11 mouse cellular contexts compared by ENCODE assay signal in the genomic region with DNA sequence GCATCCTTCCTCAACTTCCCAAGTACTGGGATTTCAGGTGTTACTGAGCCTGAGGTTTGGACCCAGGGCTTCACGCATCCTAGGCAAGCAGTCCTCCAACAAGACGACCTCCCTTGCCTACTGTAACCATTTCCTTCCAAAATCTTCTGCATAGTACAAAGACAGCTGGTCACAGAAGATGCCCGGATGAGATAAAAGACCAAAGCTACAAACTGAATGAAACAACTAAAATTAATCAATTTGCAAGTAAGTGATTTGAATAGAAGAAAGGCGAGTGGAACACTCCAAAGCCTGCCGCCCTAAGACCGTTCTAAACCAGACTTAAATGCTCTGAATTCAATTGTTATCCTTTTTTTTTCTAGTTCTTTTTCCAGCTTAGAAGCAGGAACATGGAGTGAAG. TPM values are rescaled to one million over a fixed set of nuclear protein-coding genes. Genes with fewer than 3 reads are reported as not detected.
A peak's percentile ranks its signal among the peaks of the same experiment; 100 is the strongest.
DNase-seq lines count a peak whose midpoint lies in the region; ATAC-seq and TF ChIP-seq lines count a peak whose summit lies in the region.
"Had no signal": no experiment of that assay in that cellular context is flagged by ENCODE, and none has a peak within 500 bp of the region (broad histone marks: within the 10 kb centered on the region; RNA-seq: fewer than 3 reads in every experiment).

No protein-coding gene starts in this region.

- ATAC-seq in liver, embryonic 11.5 days (replicated peaks; ENCODE audit: low FRiP score) = no peak
- no peak for ATAC-seq in liver, embryonic 15.5 days (ENCODE audit: insufficient read depth)

- peak overlapping the region; percentile 79; the same call in 1 of the 2 replicates for H3K27ac ChIP-seq in heart, embryonic 10.5 days
- H3K27ac ChIP-seq in liver, embryonic 11.5 days (ENCODE audit: low read depth, low read length) = peak overlapping the region; percentile 99
- H3K27ac ChIP-seq in liver, embryonic 15.5 days (replicated peaks) = peak overlapping the region; percentile 92
- peak overlapping the region; percentile 60 for H3K27ac ChIP-seq in small intestine, adult 2 months (ENCODE audit: insufficient read depth, low read depth, low read length)
- H3K27ac ChIP-seq: limb, embryonic 10.5 days; neural tube, embryonic 12.5 days had no signal

- peak overlapping the region; percentile 61 for H3K4me2 ChIP-seq in liver, embryonic 11.5 days
- peak overlapping the region; percentile 60 for H3K4me2 ChIP-seq in liver, embryonic 15.5 days

- peaks cover 20% of the 10 kb centered on the region for H3K27me3 ChIP-seq in heart, embryonic 10.5 days (ENCODE audit: insufficient read depth, poor library complexity, severe bottlenecking)
- H3K27me3 ChIP-seq in liver, embryonic 11.5 days (replicated peaks; ENCODE audit: control insufficient read depth, insufficient read depth, low read length) = no peaks in the 10 kb centered on the region
- H3K27me3 ChIP-seq in liver, embryonic 15.5 days = no peaks in the 10 kb centered on the region
- H3K27me3 ChIP-seq in small intestine, adult 2 months (ENCODE audit: control insufficient read depth, insufficient read depth, low read length) = no peaks in the 10 kb centered on the region

- peaks cover 53% of the 10 kb centered on the region for H3K4me1 ChIP-seq in heart, embryonic 10.5 days
- H3K4me1 ChIP-seq in liver, embryonic 11.5 days (replicated peaks; ENCODE audit: control insufficient read depth, insufficient read depth, low read length) = peaks cover 68% of the 10 kb centered on the region
- H3K4me1 ChIP-seq in liver, embryonic 15.5 days (replicated peaks) = peaks cover 96% of the 10 kb centered on the region
- H3K4me1 ChIP-seq in small intestine, adult 2 months (ENCODE audit: control insufficient read depth, insufficient read depth, insufficient read length, low read length) = peaks cover 15% of the 10 kb centered on the region

- H3K36me3 ChIP-seq in heart, embryonic 10.5 days = no peaks in the 10 kb centered on the region
- no peaks in the 10 kb centered on the region for H3K36me3 ChIP-seq in liver, embryonic 11.5 days (ENCODE audit: control insufficient read depth, insufficient read depth, low read length)
- H3K36me3 ChIP-seq in liver, embryonic 15.5 days (replicated peaks) = no peaks in the 10 kb centered on the region
- no peaks in the 10 kb centered on the region for H3K36me3 ChIP-seq in small intestine, adult 2 months (ENCODE audit: control insufficient read depth, insufficient read depth, low read length)
- H3K36me3 ChIP-seq: limb, embryonic 10.5 days; neural tube, embryonic 12.5 days had no signal

- 0 out of 2 replicates have a peak overlapping the region, but pooled peaks have one; percentile 22 for H3K9ac ChIP-seq in liver, embryonic 11.5 days (ENCODE audit: low read depth, low read length)
- H3K9ac ChIP-seq in liver, embryonic 15.5 days = no peak overlapping the region
- H3K9ac ChIP-seq: neural tube, embryonic 12.5 days had no signal

- peak overlapping the region; percentile 33; the same call in 1 of the 2 replicates for H3K4me3 ChIP-seq in heart, embryonic 10.5 days
- H3K4me3 ChIP-seq in liver, embryonic 11.5 days (ENCODE audit: low read depth, low read length) = peak overlapping the region; percentile 26; the same call in 1 of the 2 replicates
- H3K4me3 ChIP-seq in liver, embryonic 15.5 days (replicated peaks) = peak overlapping the region; percentile 35; the same call in 1 of the 2 replicates
- H3K4me3 ChIP-seq in small intestine, adult 2 months (ENCODE audit: low read depth, low read length) = no peak overlapping the region
- H3K4me3 ChIP-seq: neural tube, embryonic 12.5 days had no signal

- H3K9me3 ChIP-seq in heart, embryonic 10.5 days = no peaks in the 10 kb centered on the region
- H3K9me3 ChIP-seq in liver, embryonic 11.5 days (ENCODE audit: control insufficient read depth, low read length) = no peaks in the 10 kb centered on the region
- H3K9me3 ChIP-seq in liver, embryonic 15.5 days (replicated peaks) = no peaks in the 10 kb centered on the region
- H3K9me3 ChIP-seq: limb, embryonic 10.5 days; neural tube, embryonic 12.5 days had no signal

- 44% methylated on average over 6 of the region's 6 CpGs for WGBS in heart, embryonic 10.5 days
- 46% methylated on average over 6 of the region's 6 CpGs for WGBS in liver, embryonic 11.5 days
- WGBS in liver, embryonic 15.5 days (ENCODE audit: insufficient replicate concordance) = 34% methylated on average over 6 of the region's 6 CpGs
- 56% methylated on average over 6 of the region's 6 CpGs for WGBS in small intestine, adult 2 months

- DNase-seq in heart, embryonic 10.5 days (ENCODE audit: low spot score) = no peak
- no peak for DNase-seq in heart, adult 18-20 months
- DNase-seq in liver, embryonic 11.5 days (ENCODE audit: low spot score) = no peak
- DNase-seq in liver = no peak
- no peak for DNase-seq in layer of hippocampus, postnatal 25 days (ENCODE audit: extremely low spot score in 1 of 2, low spot score in 1 of 2)
- no peak for DNase-seq in right cerebral cortex, postnatal 10 days (ENCODE audit: low spot score in 2 of 2)
- DNase-seq: heart, postnatal 14 days had no signal

- TF ChIP-seq POLR2A in small intestine, adult 2 months (IDR thresholded peaks at IDR 0.05; ENCODE audit: low read depth, low read length) = no peak

- TF ChIP-seq CTCF in small intestine, adult 2 months (IDR thresholded peaks at IDR 0.05; ENCODE audit: extremely low read depth, insufficient read length, insufficient replicate concordance, low read depth, low read length) = no peak

RNA-seq across cellular contexts. Expression of a gene that starts 5.6 kb away (rescaled TPM):
- 3.2 and 6.6 TPM in 2 replicates for polyA plus RNA-seq in heart, embryonic 10.5 days (2016; fragmentation: Nextera tagmentation; extraction: Ambion mirVana)
- 1 to 10 TPM; 1.7 to 2.5 TPM for total RNA-seq in heart, adult 18-20 months (2021)
- polyA plus RNA-seq in liver, embryonic 11.5 days (2014; fragmentation: Nextera tagmentation; extraction: Ambion mirVana) = 19.5 and 19.9 TPM in 2 replicates
- polyA plus RNA-seq in liver, embryonic 15.5 days (2015; fragmentation: Nextera tagmentation; extraction: Ambion mirVana) = 8.5 and 9.1 TPM in 2 replicates
- polyA plus RNA-seq in small intestine, adult 2 months (2012; rRNA removed) = 8.1 and 29.1 TPM in 2 replicates
- 10 to 100 TPM; 22.4 to 24.8 TPM for total RNA-seq in layer of hippocampus, postnatal 25 days (2021)

RNA-seq across cellular contexts. Expression of a gene that starts 12.5 kb away (rescaled TPM):
- 1.6 and 4.0 TPM in 2 replicates for polyA plus RNA-seq in heart, embryonic 10.5 days (2016; fragmentation: Nextera tagmentation; extraction: Ambion mirVana)
- 1 to 10 TPM; 2.5 to 3.3 TPM for total RNA-seq in heart, adult 18-20 months (2021)
- polyA plus RNA-seq in liver, embryonic 11.5 days (2014; fragmentation: Nextera tagmentation; extraction: Ambion mirVana) = 9.8 and 10.9 TPM in 2 replicates
- polyA plus RNA-seq in liver, embryonic 15.5 days (2015; fragmentation: Nextera tagmentation; extraction: Ambion mirVana) = 4.4 and 4.5 TPM in 2 replicates
- 13.7 and 62.2 TPM in 2 replicates for polyA plus RNA-seq in small intestine, adult 2 months (2012; rRNA removed)
- total RNA-seq in layer of hippocampus, postnatal 25 days (2021) = 10 to 100 TPM; 13.9 to 14.9 TPM

RNA-seq across cellular contexts. Expression of a gene that starts 33.6 kb away (rescaled TPM):
- 23.6 and 29.5 TPM in 2 replicates for polyA plus RNA-seq in heart, embryonic 10.5 days (2016; fragmentation: Nextera tagmentation; extraction: Ambion mirVana)
- total RNA-seq in heart, adult 18-20 months (2021) = 1 to 10 TPM; 2.0 to 2.6 TPM
- 55.6 and 63.4 TPM in 2 replicates for polyA plus RNA-seq in liver, embryonic 11.5 days (2014; fragmentation: Nextera tagmentation; extraction: Ambion mirVana)
- 26.6 and 29.4 TPM in 2 replicates for polyA plus RNA-seq in liver, embryonic 15.5 days (2015; fragmentation: Nextera tagmentation; extraction: Ambion mirVana)
- 0.71 and 2.1 TPM in 2 replicates for polyA plus RNA-seq in small intestine, adult 2 months (2012; rRNA removed)
- total RNA-seq in layer of hippocampus, postnatal 25 days (2021) = 1 to 10 TPM; 2.4 to 2.5 TPM
